Mouse (Mus musculus): ENCODE measurements at regions not wholly inside any gene's neighbourhood (a gene's known extent, or its start where the extent isn't known, plus 50 kb on each side); places are given as distances from the start of the nearest gene placed in this dataset.

DNA sequence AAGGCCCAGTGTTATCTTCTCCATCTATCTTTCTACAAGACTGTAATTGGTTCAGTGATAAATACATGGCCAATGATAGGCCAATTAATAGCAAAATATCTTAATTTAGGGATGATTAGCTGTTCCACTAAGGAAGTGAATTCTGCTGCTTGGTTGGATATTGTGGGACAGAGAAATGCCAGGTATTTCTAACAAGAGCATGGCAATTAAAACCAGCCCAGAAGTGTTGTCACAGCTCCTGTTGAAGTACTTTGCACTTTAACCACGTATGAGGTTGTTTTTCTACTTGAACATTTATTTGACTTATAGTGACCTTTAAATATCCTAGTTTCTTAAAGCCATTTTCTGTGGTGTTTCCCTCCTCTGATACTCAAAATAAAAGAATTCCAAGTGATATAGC is 65.7 kb upstream of the Acsl4 start:
- DNase-seq (ENCODE audit: extremely low spot score), result no peak

DNA sequence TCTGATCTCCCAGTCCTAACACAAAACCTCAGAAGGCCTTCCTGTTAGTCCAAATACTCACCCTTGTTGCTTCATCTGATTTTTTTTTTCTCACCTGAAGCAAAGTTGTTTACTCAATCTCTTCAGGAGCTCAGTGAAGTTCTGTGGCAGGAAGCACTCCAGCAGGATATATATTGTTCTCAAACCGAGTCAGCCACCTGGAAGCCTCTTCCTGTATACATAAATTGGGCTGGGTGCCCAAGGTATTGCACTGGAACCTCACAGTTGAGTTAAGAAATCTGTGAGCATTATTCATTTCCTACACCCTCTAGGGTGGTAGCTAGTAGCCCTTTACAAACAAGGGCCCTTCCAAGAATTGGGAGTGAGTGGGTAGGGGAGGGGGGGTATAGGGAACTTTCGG is 73.8 kb upstream of the Acsl4 start:
- no peak for DNase-seq (ENCODE audit: extremely low spot score)

DNA sequence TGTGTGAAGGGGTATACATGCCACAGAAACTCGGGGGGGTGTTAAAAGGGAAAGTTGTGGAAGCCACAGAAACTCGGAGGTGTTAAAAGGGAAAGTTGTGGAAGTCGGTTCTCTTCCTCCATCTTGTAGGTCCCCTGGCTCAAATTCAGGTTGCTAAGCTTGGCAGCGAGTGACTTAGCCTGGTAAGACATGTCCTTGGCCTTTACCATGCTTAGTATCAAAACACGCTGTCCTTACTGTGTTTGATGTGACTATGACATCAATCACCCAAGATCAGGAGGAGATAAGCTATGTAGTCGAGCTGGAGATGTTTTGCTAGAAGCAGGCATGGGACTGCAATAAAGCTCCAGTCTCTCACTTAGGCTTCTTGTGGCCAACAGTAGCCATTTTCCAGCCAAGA is 74.4 kb upstream of the Acsl4 start:
- no peak for DNase-seq (ENCODE audit: extremely low spot score)

DNA sequence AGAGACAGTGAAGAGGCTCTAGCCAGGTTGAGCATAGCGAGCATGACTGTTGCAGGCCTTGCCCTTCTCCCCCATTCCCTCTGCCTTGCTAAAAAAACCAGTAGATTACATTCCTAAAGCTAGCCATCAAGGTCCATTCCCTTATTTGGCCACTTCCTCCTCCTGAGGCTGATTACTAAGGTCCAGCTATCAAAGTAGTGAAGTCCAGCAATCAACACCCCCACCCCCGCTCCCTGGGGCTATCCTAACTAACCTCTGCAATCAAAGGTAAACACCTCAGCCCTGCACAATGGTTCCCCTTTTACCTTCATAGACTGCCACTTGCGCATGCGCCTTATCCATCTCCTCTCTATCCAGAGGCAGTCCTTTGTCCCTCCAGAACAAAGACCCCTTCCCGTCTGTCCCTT is 77.5 kb upstream of the Acsl4 start:
- DNase-seq (ENCODE audit: extremely low spot score), result no peak

DNA sequence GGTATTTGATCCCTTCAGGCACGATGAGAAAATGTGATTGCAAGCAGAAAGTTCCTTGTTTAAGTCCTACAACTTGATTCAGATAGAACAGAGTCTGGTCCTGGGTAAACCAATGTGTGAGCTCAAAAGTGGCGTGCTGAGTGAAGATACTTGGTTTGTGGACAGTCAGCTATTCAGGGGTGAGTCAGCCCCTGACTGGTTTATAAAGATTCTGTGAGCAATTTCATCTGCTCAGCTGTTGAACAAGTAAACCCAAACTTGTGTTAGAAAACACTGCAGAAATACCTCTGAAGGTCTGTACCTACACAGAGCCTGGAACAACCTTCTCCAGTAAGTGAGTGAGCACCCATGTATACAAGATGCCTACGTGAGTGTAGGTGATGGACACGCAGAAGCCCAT is 78.1 kb upstream of the Acsl4 start:
- peak; percentile 42 for DNase-seq (ENCODE audit: extremely low spot score)

DNA sequence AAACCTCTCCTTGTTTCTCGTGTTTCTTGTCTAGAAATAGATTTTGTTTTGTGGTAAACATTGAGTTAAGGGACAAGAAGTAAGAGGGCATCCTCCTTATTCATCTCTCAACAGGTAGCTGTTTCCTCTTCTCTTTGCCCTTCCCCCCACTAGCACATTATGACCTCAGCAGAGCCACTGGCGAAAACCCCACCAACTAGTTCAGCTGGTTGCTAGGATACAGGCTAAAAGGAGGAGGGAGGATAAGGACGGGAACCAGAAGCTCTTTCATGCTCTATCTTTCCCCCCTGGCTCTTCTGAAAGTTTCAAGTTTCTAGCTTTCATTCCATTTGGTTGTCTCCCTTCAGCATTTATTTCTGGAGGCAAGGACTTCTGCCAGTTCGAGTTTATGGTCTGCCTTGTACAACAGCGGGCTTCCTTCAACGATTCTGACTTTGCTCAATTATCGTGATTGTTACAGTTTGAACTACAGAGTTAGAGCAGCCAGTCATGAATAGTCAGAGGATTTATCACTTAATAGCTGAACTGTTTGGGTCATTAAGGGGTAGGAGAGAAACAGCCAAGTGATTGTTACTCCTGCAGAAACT is 78.8 kb upstream of the Acsl4 start:
- DNase-seq (ENCODE audit: extremely low spot score), result peak; percentile 57

DNA sequence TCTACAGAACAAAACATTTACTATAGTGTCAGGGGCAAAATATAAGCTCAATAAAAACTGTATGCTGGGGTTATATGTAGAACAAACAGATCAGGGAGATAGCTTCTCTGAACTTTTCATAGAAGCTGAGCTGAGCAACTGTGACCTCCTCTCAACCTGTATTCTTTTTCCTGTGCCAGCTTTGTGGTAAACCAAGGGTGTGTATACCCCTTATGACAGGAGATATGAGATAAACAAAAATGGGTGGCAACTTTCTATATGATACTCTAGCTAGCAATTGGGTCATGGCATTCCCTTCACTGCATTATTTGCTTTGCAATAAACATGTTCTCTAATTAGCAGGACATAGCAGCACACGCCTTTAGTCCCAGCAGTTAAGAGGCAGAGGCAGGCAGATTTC is 79.7 kb upstream of the Acsl4 start:
- no peak for DNase-seq (ENCODE audit: extremely low spot score)

DNA sequence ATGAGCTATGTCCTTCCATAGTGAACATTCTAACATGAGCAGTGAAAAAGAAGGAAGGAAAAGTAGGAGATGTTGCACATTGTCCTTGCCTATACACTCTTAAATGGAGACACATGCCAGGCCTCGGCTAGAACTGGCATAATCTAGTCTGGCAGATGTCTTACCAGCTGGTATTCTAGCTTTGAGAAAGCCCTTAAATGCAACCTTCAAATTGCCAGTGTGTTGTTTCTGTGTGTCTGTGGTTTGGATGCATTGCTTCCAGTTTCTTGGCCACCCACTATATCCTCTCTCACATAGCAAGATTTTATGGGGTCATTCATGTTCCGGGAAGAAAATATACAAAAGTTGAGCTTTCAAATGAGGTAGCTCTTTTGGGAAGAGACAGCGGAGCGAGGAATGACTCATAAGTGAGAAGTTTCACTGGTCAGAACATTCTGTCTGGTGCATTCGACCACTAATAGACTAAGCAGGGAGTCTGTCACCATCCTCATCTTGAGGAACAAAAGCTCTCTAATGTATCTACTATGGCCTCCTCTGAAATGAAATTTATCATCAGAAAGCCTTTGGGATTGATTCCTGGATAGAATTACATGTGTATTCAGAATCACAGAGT is 91.0 kb upstream of the Acsl4 start:
- DNase-seq (ENCODE audit: extremely low spot score), result no peak

DNA sequence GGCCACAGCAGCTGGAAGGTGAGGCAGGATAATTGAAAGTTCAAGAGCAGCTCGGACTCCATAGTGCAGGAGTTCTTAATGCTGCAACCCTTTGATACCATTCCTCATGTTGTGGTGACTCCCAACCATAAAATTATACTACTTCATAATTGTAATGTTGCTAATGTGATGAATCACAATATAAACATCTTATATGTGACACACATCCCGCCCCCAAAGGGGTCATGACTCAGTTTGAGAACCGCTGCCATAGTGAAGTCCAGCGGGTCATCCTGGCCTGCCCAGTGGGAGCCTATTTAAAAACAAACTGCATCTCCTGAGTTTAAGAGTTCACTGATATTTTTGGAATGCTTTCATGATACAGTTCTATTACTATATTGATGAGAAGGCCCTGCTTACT is 97.7 kb upstream of the Acsl4 start:
- no peak for DNase-seq (ENCODE audit: extremely low spot score)

DNA sequence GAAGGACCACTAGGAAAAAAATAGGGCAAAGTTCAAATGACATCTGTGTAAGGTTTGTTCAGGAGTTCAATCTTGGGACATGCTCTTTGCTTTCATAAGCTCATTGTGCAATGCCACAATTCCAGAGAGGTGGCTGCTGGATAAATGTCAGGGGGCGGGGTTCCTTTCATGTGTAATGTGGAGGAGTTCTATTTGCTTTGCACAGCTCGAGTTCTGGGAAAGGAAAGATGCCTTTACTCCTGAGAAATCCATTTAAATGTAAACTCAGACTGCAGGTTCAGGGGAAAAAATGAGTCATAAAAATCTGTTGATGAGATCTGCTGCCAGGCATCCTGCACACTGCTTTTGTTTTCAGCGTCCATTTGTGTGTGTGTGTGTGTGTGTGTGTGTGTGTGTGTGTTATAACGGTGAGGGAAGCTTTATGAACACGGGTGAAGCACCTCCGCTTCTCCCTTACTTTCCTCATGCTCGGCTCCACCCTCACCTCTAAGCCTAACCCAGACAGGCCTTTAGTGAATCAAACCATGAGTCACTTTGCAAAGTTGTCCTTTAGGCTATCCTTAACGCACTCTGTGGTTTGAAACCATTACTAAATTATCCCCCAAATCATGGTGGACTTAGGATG is 99.9 kb upstream of the Acsl4 start:
- no peak for DNase-seq (ENCODE audit: extremely low spot score)

DNA sequence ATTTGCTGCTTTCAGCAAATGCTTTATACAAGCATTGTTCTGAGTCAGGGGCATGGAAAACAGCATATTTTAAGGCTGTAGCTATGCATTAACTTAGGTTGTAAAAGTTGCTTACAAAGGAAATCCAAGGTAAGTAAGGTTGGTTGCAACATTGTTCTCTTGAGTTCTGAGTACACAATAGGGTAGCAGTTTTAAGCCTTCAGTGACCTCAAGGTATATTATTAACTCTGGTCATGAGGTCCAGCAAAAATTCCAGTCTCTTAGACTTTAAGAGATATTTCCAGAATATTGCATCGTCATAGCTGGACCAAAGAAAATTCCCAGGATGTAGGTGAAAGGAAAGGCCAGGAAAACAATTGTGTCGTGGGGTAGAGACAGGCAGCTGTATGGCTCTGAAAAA is 110.8 kb upstream of the Acsl4 start:
- DNase-seq (ENCODE audit: extremely low spot score), result no peak

DNA sequence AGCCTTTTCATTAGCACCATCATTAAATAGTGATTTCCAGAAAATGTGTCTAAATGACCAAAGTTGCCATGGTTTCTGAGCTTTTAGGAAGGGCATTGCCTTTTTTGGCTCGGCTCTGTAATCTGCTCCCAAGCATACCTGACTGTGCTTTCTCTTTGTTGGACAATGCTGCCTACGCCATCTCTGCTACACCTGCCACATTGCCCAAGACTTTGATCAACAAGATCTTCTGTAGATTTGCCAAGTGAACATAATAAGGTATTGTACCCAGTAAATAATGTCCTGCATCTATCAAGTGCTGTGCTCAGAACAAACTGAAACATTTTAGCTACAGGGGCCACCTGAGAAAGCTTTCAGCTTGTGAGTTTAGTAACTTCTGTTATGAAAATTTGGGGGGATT is 114.6 kb upstream of the Acsl4 start:
- DNase-seq (ENCODE audit: extremely low spot score), result no peak

DNA sequence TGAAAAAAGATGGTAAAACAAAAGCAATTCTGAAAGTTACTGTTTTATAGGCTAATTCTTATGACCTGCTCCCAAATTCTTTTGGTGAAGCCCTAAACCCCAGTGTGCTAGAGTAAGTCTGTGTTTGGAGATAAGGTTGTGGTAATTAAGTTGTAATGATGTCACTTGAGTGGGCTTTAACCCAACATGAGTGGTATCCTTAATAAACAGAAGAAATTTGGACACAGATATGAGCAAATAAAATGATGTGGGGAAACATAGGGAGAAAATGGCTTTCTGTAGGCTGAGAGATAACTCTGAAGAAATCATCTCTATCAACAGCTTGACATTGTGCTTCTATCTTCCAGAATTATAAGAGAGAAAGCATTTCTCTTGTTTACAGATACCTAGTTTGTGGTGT is 117.1 kb upstream of the Acsl4 start:
- DNase-seq (ENCODE audit: extremely low spot score), result no peak

DNA sequence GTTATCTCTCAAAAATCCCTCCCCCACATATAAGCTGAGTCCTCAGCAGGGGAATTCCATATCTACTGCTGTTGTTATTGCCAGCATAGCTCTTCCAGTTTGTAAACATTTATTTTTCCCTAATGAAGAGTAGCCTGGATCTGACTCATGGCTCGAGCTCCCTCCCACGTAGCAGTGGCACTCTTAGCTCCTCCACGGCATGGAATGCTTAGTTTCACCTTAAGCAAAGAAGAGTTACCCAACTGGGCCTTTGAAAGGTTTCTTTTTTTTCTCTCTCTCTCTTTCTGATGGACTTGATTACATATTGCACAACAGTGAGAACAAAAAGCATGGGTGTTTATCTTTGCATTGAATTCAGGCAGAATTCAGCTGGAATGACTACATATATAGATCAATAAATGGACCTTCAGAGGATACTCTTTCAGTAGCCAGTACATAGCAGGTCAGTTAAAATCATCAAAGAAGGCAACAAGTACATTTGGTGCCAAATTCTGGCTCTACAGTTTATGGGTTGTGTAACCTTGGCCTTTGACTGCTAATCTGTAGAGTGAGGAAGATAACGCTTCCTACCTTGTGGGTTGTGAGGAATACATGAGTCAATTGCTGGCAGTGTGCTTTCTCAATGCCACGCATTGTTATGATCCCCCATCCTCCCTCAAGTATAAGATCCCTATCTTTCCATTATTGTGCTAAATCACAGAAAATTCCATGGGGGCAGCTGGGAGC is 126.2 kb upstream of the Acsl4 start:
- no peak for DNase-seq (ENCODE audit: extremely low spot score)

DNA sequence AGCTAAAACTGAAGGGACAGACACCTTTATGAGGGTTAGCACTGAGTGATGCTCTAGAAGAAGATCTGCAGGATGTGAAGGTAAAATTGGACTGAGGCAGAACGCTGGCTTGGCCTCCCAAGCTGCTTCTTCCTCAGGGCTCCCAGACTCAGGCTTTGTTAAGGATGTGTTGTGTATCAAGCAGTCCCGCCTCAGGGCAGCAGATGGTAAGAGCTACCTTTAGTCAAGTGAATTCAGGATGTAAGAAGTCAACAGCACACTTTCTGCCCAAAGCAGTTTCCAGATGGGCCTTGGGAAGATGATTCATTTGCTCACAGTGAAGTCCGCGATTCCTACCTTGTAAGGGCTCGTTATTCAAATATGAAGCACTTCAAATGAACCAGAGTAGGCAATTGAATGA is 126.9 kb upstream of the Acsl4 start:
- no peak for DNase-seq (ENCODE audit: extremely low spot score)

DNA sequence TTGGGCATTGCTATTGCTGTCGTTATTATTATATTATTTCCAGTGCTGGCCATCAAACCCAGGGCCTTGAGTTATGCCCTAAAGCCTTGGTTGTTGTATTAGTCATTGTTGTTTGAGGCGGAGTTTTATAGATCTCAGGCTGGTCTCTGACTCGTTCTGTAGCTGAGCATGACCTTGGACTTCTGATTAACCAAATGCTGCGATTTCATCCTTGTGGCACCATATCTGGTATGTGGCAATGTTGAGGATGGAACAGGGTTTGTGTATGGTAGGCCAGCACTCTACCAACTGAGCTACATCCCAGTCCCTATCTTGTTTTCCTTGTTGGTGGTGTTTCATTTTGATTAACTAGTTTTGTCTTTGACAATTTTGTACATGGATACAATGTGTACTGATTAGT is 130.7 kb upstream of the Acsl4 start:
- no peak for DNase-seq (ENCODE audit: extremely low spot score)

DNA sequence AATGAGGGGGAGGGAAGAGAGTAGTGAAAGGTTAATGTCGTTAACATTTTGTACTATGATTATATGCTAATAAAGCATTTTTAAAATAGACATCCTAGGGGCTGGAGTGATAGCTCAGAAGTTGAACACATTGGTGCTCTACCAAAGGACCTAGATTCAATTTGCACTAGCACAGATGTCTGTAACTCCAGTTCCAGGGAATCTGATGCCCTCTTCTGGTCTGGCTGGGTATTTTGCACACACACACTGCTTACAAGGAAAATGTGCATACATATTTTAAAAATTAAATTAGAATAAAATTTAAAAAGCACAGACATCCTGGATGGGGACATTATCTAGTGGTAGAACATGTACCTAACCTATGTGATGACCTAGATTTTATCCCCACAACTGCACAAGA is 136.6 kb upstream of the Acsl4 start:
- DNase-seq (ENCODE audit: extremely low spot score), result peak; percentile 5

DNA sequence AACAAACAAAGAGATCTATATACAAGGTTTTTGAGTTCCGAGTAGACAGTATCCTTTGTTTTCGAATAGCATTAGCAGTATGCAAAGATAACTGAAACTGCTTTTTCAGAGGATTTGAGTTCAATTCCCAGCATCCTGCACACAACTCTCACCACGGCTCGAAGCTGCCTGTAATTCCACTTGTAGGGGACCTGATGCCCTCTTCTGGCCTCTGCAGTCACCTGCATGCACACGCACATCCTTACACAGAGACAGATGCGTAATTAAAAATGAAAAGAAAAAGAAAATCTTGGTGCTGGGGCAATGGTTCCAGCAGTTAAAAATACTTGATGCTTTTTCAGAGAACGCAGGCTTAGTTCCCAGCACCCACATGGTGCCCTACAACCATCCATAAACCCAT is 139.6 kb upstream of the Acsl4 start:
- DNase-seq (ENCODE audit: extremely low spot score), result peak; percentile 6

DNA sequence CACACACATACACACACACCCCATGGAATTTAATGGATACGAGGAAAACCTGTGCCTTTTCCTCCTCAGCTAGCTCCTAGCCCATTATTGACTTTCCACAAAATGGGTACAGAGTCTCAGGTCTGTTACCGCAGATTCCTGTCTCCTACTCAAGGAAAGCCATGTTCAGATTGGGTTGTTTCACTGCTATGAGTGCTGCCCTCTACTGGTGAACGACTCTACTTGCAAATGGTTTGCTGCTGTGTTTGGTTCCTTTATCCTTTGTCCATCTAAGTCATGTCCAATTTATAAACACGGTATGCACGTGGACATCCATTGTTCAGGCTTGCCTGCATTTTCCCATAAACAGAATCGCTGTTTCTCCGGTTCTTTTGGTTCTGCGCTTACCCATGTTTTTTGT is 144.4 kb upstream of the Acsl4 start:
- peak; percentile 21 for DNase-seq (ENCODE audit: extremely low spot score)

DNA sequence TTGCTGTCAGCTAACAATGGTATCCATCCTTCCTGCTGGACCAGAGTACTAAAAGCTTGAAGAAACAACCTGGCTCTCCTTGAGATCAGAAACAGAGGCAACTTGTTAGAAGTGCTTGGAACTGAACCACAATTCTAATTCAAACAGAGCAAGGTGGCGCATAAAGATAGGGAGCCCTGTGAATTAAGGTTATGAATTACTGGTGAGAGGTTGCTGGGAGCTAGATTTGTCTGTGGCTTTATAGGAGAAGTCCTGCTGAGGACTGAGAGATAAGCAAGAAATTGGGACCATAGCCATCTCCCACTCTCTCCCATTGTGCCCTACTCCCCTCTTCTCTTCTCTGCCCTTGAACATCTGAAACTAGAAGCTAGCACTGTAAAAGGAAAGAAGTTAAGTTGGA is 145.2 kb upstream of the Acsl4 start:
- DNase-seq (ENCODE audit: extremely low spot score), result no peak

DNA sequence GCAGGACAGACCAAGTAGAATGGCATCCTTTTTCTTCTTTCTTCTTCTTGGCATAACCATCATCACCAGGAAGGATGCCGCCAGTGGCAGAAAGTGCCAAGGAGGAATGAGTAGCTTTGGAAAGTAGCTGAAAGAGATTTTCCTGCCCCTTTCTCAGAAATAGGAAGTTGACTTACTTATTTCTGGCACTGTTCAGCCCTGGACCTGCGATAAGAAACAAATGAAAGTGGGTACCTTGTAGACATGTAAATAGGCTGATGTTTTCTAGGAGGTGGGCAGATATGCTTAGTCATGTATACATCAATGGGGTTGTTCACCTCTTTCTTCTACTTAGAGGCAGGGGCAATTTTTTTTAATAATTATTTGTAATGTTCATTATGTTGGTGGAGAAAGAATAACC is 145.3 kb upstream of the Tmem164 start:
- DNase-seq (ENCODE audit: extremely low spot score), result no peak

DNA sequence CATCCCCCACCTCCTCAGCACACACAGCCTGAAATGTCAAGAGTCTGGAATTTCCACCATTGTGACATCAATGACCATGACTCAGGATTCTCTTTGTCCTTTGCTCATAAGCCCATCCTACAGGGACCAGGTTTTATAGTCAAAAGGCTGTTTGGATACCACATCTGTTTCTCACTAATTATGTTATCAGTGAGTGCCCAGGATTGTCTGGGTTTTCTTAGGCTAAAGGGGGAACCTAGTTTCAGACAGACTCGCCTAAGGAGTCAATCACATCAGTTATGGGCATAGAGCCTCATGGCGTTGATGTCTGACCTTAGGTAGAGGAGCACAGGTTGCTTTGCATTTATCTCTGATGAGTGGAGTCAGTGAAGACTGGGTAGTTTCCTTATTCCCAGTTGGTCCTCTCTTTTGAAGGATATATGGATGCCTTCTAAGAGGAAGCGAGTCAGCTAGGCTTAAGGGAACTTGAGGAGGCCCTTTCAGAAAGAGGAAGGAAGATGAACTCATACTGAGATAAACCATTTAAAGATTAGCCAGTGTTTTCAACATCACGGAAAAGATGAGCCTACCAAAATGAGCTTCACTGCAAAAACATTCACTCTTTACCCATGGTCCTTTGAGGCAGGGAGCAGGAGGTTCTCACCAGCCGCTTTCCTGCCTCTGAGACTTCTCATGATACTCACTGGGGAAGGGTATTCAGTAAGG is 143.8 kb upstream of the Tmem164 start:
- DNase-seq (ENCODE audit: extremely low spot score), result no peak

DNA sequence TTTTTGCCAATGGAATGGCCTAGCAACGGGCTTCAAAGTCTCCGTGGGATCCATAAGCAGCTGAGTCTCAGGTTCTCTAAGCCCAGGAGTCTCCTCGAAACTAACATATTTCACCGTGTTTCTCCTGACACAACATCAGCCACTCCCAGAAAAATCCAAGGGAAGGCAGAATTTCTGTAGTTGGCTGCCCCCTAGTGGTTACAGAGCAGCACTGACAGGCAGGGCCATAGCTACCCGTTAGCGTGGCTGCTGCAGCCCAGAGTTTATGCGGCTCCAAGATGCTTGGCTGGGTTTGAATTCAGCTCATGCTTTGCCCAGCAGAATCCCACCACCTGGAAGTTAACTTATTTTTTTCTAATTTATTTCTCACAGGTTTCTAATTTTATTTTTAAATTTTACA is 140.9 kb upstream of the Tmem164 start:
- DNase-seq (ENCODE audit: extremely low spot score), result peak; percentile 60

Measured in embryo, embryonic 9.5 days (tissue).